ENCODE assay signal across 23 mouse cellular contexts in genomic region chr11:72503501-72503921, GRCm38 (mm10). TPM values are rescaled to one million over a fixed set of nuclear protein-coding genes. Genes with fewer than 3 reads are reported as not detected.
DNase-seq lines count a peak whose midpoint lies in the region; ATAC-seq and TF ChIP-seq lines count a peak whose summit lies in the region.
"Had no signal": no experiment of that assay in that cellular context is flagged by ENCODE, and none has a peak within 500 bp of the region (broad histone marks: within the 10 kb centered on the region; RNA-seq: fewer than 3 reads in every experiment).

No protein-coding gene starts in this region.

- H3K9ac ChIP-seq in hindbrain, embryonic 12.5 days, result no peak overlapping the region
- H3K9ac ChIP-seq: forebrain, embryonic 12.5 days; heart, embryonic 13.5 days; liver, postnatal 0 days; midbrain, embryonic 15.5 days had no signal

- ATAC-seq in hindbrain, embryonic 12.5 days (ENCODE audit: low FRiP score), result no peak
- peak; percentile 84 for ATAC-seq in Patski
- ATAC-seq: CD4-positive, CD25-positive, alpha-beta regulatory T cell, adult 4 months; inflammation-experienced regulatory T-cells, adult 6 months; liver, postnatal 0 days; midbrain, embryonic 15.5 days had no signal

- peaks cover 26% of the 10 kb centered on the region for H3K4me1 ChIP-seq in hindbrain, embryonic 10.5 days (replicated peaks)
- peaks cover 21% of the 10 kb centered on the region for H3K4me1 ChIP-seq in hindbrain, embryonic 12.5 days
- H3K4me1 ChIP-seq in kidney, adult 2 months (ENCODE audit: control insufficient read depth, insufficient read depth, low read length), result peaks cover 34% of the 10 kb centered on the region
- H3K4me1 ChIP-seq in thymus, adult 2 months (replicated peaks; ENCODE audit: control insufficient read depth, insufficient read depth, low read length), result no peaks in the 10 kb centered on the region

- no peak for DNase-seq in hindbrain, embryonic 10.5 days (ENCODE audit: low spot score)
- peak; percentile 99 for DNase-seq in Patski (ENCODE audit: low read depth, low spot score)
- DNase-seq in kidney, adult 2 months, result peak; percentile 95
- peak; percentile 82 for DNase-seq in kidney, postnatal 10 days
- DNase-seq in layer of hippocampus, adult 9-11 months, result no peak
- no peak for DNase-seq in layer of hippocampus, postnatal 14 days (ENCODE audit: low spot score in 2 of 2)
- DNase-seq in thymus, adult 2 months, result no peak
- DNase-seq: adrenal gland, postnatal 36 days; cerebellum, adult 18-20 months; cerebellum, postnatal 36 days; heart, adult 18-20 months; liver; liver, postnatal 0 days; lung, postnatal 10 days had no signal

- TF ChIP-seq POLR2A in kidney, adult 2 months (IDR thresholded peaks at IDR 0.05; ENCODE audit: low read depth, low read length), result no peak
- TF ChIP-seq POLR2A in thymus, adult 2 months (IDR thresholded peaks at IDR 0.05; ENCODE audit: control insufficient read depth, extremely low read depth, insufficient read depth, low read length, poor library complexity), result no peak

- no peaks in the 10 kb centered on the region for H3K36me3 ChIP-seq in hindbrain, embryonic 10.5 days
- no peaks in the 10 kb centered on the region for H3K36me3 ChIP-seq in hindbrain, embryonic 12.5 days
- H3K36me3 ChIP-seq in kidney, adult 2 months (ENCODE audit: control insufficient read depth, insufficient read depth, low read length), result no peaks in the 10 kb centered on the region
- H3K36me3 ChIP-seq in thymus, adult 2 months (ENCODE audit: control insufficient read depth, insufficient read depth, low read length), result no peaks in the 10 kb centered on the region
- H3K36me3 ChIP-seq: embryonic facial prominence, embryonic 10.5 days; forebrain, embryonic 12.5 days; heart, embryonic 13.5 days; midbrain, embryonic 15.5 days had no signal

- TF ChIP-seq CTCF in Patski (IDR thresholded peaks at IDR 0.05), result no peak
- TF ChIP-seq CTCF in kidney, adult 2 months (conservative IDR thresholded peaks at IDR 0.05; ENCODE audit: insufficient read depth, insufficient read length, low read depth, low read length), result no peak
- no peak for TF ChIP-seq CTCF in thymus, adult 2 months (IDR thresholded peaks at IDR 0.05; ENCODE audit: borderline replicate concordance, control insufficient read depth, extremely low read depth, insufficient read depth, low read length, poor library complexity)

- H3K9me3 ChIP-seq in hindbrain, embryonic 10.5 days, result no peaks in the 10 kb centered on the region
- H3K9me3 ChIP-seq in hindbrain, embryonic 12.5 days (replicated peaks), result no peaks in the 10 kb centered on the region
- H3K9me3 ChIP-seq: embryonic facial prominence, embryonic 10.5 days; forebrain, embryonic 12.5 days; heart, embryonic 13.5 days; midbrain, embryonic 15.5 days had no signal

- no peak overlapping the region for H3K4me2 ChIP-seq in hindbrain, embryonic 12.5 days (replicated peaks)
- H3K4me2 ChIP-seq: forebrain, embryonic 12.5 days; heart, embryonic 13.5 days; midbrain, embryonic 15.5 days had no signal

- H3K4me3 ChIP-seq in hindbrain, embryonic 10.5 days, result no peak overlapping the region
- H3K4me3 ChIP-seq in hindbrain, embryonic 12.5 days, result no peak overlapping the region
- H3K4me3 ChIP-seq in kidney, adult 2 months (ENCODE audit: insufficient read depth, low read depth, low read length), result no peak overlapping the region
- no peak overlapping the region for H3K4me3 ChIP-seq in thymus, adult 2 months (ENCODE audit: control insufficient read depth, insufficient read depth, low read length)
- H3K4me3 ChIP-seq: embryonic facial prominence, embryonic 10.5 days; forebrain, embryonic 12.5 days; heart, embryonic 13.5 days; midbrain, embryonic 15.5 days; myocyte had no signal

- POLR2A ChIA-PET in Patski (lab: Charles Lee), result interaction anchor here (0.7 to 6.2 kb wide), 5 partner anchors 13 to 40 kb away, joined by 3 to 68 read pairs (median 4); partner anchors contain the start of gene Spns2

- peaks cover 7% of the 10 kb centered on the region; the same call in 1 of the 2 replicates for H3K27me3 ChIP-seq in hindbrain, embryonic 10.5 days (ENCODE audit: insufficient read depth, poor library complexity, severe bottlenecking)
- H3K27me3 ChIP-seq in hindbrain, embryonic 12.5 days, result no peaks in the 10 kb centered on the region
- H3K27me3 ChIP-seq in Patski, result no peaks in the 10 kb centered on the region
- H3K27me3 ChIP-seq in kidney, adult 2 months (replicated peaks; ENCODE audit: control insufficient read depth, insufficient read depth, low read length), result no peaks in the 10 kb centered on the region
- no peaks in the 10 kb centered on the region for H3K27me3 ChIP-seq in thymus, adult 2 months (ENCODE audit: control insufficient read depth, insufficient read depth, low read length)
- H3K27me3 ChIP-seq: forebrain, embryonic 12.5 days; midbrain, embryonic 15.5 days had no signal

- in situ Hi-C loops in Patski (cut with MboI; ENCODE audit: low pct_unique_long_range_greater_than_20kb), result no loop called here

- CTCF ChIA-PET in Patski (lab: Charles Lee), result interaction anchor here (0.6 to 5.8 kb wide), 7 partner anchors 8 to 152 kb away, joined by 3 to 43 read pairs (median 3); partner anchors contain the start of gene Spns2

- 0 out of 2 replicates have a peak overlapping the region, but pooled peaks have one; percentile 24 for H3K27ac ChIP-seq in hindbrain, embryonic 10.5 days
- H3K27ac ChIP-seq in hindbrain, embryonic 12.5 days, result no peak overlapping the region
- peak overlapping the region; percentile 87 for H3K27ac ChIP-seq in kidney, adult 2 months (ENCODE audit: insufficient read depth, low read depth, low read length)
- no peak overlapping the region for H3K27ac ChIP-seq in thymus, adult 2 months (ENCODE audit: control insufficient read depth, insufficient read depth, low read length)
- H3K27ac ChIP-seq: embryonic facial prominence, embryonic 10.5 days; forebrain, embryonic 12.5 days; heart, embryonic 13.5 days; midbrain, embryonic 15.5 days had no signal

- WGBS in hindbrain, embryonic 10.5 days, result 33% methylated on average over 5 of the region's 5 CpGs
- 19% methylated on average over 5 of the region's 5 CpGs for WGBS in hindbrain, embryonic 12.5 days
- WGBS in kidney, adult 2 months, result 31% methylated on average over 5 of the region's 5 CpGs
- WGBS in thymus, adult 2 months, result 65% methylated on average over 5 of the region's 5 CpGs

RNA-seq across cellular contexts. Expression of gene Spns2, which starts 13.8 kb away (rescaled TPM):
- 4.0 and 5.5 TPM in 2 replicates for polyA plus RNA-seq in hindbrain, embryonic 10.5 days (2016; fragmentation: Nextera tagmentation; extraction: Ambion mirVana)
- 8.8 and 9.3 TPM in 2 replicates for polyA plus RNA-seq in hindbrain, embryonic 12.5 days (2016; fragmentation: Nextera tagmentation; extraction: Ambion mirVana)
- polyA plus RNA-seq in Patski (2021), result 111 TPM
- 102 TPM in 2 replicates for polyA plus RNA-seq in kidney, adult 2 months (2012; rRNA removed)
- 10 to 100 TPM; 85.1 to 85.6 TPM for total RNA-seq in layer of hippocampus, postnatal 14 days (2021)
- 8.9 and 10.6 TPM in 2 replicates for polyA plus RNA-seq in thymus, adult 2 months (2012; rRNA removed)
- polyA plus RNA-seq: CD4-positive, CD25-positive, alpha-beta regulatory T cell, adult 4 months; inflammation-experienced regulatory T-cells, adult 6 months had no signal

RNA-seq across cellular contexts. Expression of gene Spns3, which starts 46.8 kb away (rescaled TPM):
- 0.09 and 0.16 TPM in 2 replicates for polyA plus RNA-seq in hindbrain, embryonic 10.5 days (2016; fragmentation: Nextera tagmentation; extraction: Ambion mirVana)
- 0.15 TPM in 1 of 2 replicates, not detected in the other for polyA plus RNA-seq in hindbrain, embryonic 12.5 days (2016; fragmentation: Nextera tagmentation; extraction: Ambion mirVana)
- 7.8 TPM for polyA plus RNA-seq in Patski (2021)
- polyA plus RNA-seq in kidney, adult 2 months (2012; rRNA removed), result 8.9 and 9.4 TPM in 2 replicates
- under 1 TPM; 0.23 to 0.38 TPM for total RNA-seq in layer of hippocampus, postnatal 14 days (2021)
- polyA plus RNA-seq in thymus, adult 2 months (2012; rRNA removed), result 13.5 and 15.4 TPM in 2 replicates
- total RNA-seq: heart, adult 18-20 months; heart, postnatal 25 days had no signal
- polyA plus RNA-seq: forebrain, embryonic 12.5 days; midbrain, embryonic 15.5 days had no signal

Comparison
In these comparisons a context has a peak if more than half of its experiments do, and no peak if none do; other contexts are left out.
1. H3K27ac ChIP-seq: peak in hindbrain, embryonic 10.5 days (single experiment) and kidney, adult 2 months (single experiment); none in hindbrain, embryonic 12.5 days (single experiment) and thymus, adult 2 months (single experiment).
2. DNase-seq: peak in Patski (single experiment), kidney, adult 2 months (single experiment) and kidney, postnatal 10 days (single experiment); none in hindbrain, embryonic 10.5 days (single experiment), layer of hippocampus, adult 9-11 months (single experiment), layer of hippocampus, postnatal 14 days (0 of 2) and thymus, adult 2 months (single experiment).